Mouse (Mus musculus): Measurements from ENCODE around the gene Specc1l.
"Not testable (repeated sequence)": the region's sequence is repeated elsewhere in the genome, so short reads cannot be mapped to it uniquely, and the experiment has no call there.

The Specc1l gene

GRCm38 (mm10) chr10:75353838-75354241, 142.0 kb downstream of the Specc1l start:
- DNase-seq (ENCODE audit: low spot score in 2 of 2) = not testable (repeated sequence)

GRCm38 (mm10) chr10:75355341-75355740, 143.5 kb downstream of the Specc1l start:
- no peak for DNase-seq (ENCODE audit: low spot score in 2 of 2)

Data from urinary bladder, postnatal 4 days (tissue).